Mouse (Mus musculus): ENCODE results near the gene AF067063. TPM values are rescaled to one million over a fixed set of nuclear protein-coding genes. Genes with fewer than 3 reads are reported as not detected.

AF067063 gene
- total and polyA plus RNA-seq, 3 experiments, result not detected

DNA sequence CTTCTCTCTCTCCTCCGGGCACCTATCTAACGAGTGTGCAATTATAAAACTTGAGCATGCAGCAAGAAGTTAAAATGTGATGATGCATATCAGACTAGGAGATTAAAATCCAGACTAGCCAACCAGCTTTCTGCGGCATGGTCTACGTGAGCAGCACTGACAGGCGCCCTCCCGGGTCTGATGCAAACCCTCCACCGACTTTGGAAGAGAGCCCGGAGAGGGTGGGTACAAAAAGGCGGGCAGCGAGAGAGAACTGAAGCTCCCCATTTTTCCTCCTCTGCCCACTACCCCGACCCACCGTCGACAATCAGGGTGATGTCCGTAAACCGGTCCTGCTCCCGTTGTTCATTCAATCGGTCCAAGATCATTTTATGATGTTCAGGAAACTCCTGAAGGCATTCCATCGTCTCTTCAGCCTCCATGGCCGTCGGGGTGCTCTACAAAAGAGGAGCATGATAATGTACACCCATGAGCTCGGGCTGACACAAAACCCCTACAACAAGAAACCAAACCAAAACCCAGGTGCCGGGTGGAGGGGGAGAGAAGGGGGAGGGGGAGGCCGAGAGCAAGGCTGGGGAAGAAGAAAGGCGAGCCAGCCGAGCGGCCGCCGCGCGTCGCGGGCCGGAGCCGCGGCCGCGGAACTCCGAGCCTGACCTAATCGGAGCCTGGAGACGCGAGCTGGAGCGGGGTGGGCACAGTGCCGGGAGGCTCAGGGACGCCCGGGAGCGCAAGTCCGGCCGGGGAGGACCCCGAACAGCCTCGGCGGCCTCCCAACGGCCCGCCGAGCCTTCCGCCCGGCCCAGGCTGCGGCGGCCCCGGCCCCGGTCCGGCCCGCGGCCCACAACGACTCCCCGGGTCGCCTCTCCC lies 39.9 kb downstream of the AF067063 start:
- Histone ChIP-seq H3K79me2 (replicated peaks; ENCODE audit: control insufficient read depth, extremely low read depth, insufficient read depth, poor library complexity, severe bottlenecking) (peaks cover 24% of the 10 kb centered on the region), H3K4me2 (ENCODE audit: insufficient read depth, low read depth, poor library complexity, severe bottlenecking) (peak overlapping the region; percentile 90), H3K4me3 (replicated peaks in 1 of 3; ENCODE audit: low read depth in 2 of 3, low read length in 2 of 3, poor library complexity in 1 of 3) (peak overlapping the region; percentile 74 to 91 (median 79)), H3K27ac (ENCODE audit: insufficient read depth, low read depth) (peak overlapping the region; percentile 73), H3K27me3 (replicated peaks) (no peaks in the 10 kb centered on the region), H3K9ac (ENCODE audit: insufficient read depth, low read depth) (peak overlapping the region; percentile 98), H3K4me1 (ENCODE audit: control insufficient read depth in 1 of 2, insufficient read depth in 2 of 2) (peaks cover 3 to 27% of the 10 kb centered on the region in 2 experiments; a peak in 3 of 4 replicates), H3K9me3 (replicated peaks; ENCODE audit: low read length) (no peaks in the 10 kb centered on the region), H3K36me3 (replicated peaks in 1 of 2; ENCODE audit: control insufficient read depth in 1 of 2, insufficient read depth in 1 of 2, low read length in 1 of 2) (peaks cover 8 to 28% of the 10 kb centered on the region in 2 experiments)
- dilution Hi-C loops (cut with MboI; ENCODE audit: extremely low pct_ligation_motif_present, extremely low pct_unique_long_range_greater_than_20kb, low sequenced_read_pairs), result no loop called here
- in situ Hi-C loops (cut with MboI; ENCODE audit: low pct_ligation_motif_present, low pct_unique_long_range_greater_than_20kb, low sequenced_read_pairs), result no loop called here
- peak; percentile 48 for DNase-seq (ENCODE audit: extremely low read depth)
- 0 out of 2 replicates have a peak, but pooled peaks have one; percentile 45 for TF ChIP-seq NELFE (IDR thresholded peaks at IDR 0.05; ENCODE audit: low read depth, low read length)
- TF ChIP-seq BHLHE40 (IDR thresholded peaks at IDR 0.05; ENCODE audit: low read depth, low read length), result no peak
- TF ChIP-seq MXI1 (IDR thresholded peaks at IDR 0.05; ENCODE audit: low read depth, low read length), result peak; percentile 54
- no peak for TF ChIP-seq POLR2AphosphoS2 (IDR thresholded peaks at IDR 0.05; ENCODE audit: low read depth, low read length)
- TF ChIP-seq SIN3A (IDR thresholded peaks at IDR 0.05; ENCODE audit: low read length), result peak; percentile 13; the same call in 1 of the 2 replicates

DNA sequence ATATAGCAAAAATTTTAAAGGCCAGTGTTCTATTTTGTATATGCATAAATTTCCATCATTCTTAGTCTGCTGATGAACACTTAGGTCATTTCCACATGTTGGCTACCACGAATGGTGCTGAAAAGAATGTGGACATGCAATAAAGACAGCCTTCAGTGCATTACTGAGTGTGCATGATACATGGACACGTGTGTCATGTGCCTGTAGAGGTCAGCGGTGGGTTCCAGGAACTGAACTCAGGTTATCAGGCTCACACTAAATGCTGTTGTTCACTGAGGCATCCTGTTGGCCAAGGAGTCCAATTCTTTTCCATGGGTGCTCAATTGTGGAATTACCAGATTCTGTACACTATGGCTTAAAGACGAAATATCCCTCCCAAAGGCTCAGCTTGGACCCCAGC lies 46.4 kb downstream of the AF067063 start:
- no peak for TF ChIP-seq ZMIZ1 (IDR thresholded peaks at IDR 0.05; ENCODE audit: low read depth, low read length)
- TF ChIP-seq ZC3H11A (IDR thresholded peaks at IDR 0.05; ENCODE audit: low read depth, low read length), result no peak
- no peak for TF ChIP-seq MAFK (IDR thresholded peaks at IDR 0.05; ENCODE audit: insufficient replicate concordance, low read length)
- peak in 1 of 2 experiments; percentile 31; a peak in 2 of 4 replicates for TF ChIP-seq CTCF (conservative IDR thresholded peaks at IDR 0.05 in 1 of 2, IDR thresholded peaks at IDR 0.05 in 1 of 2; ENCODE audit: low read depth in 2 of 2, low read length in 2 of 2)
- no peak for TF ChIP-seq GABPA (IDR thresholded peaks at IDR 0.05; ENCODE audit: insufficient replicate concordance, low read depth, low read length)
- no peak for TF ChIP-seq USF2 (conservative IDR thresholded peaks at IDR 0.05; ENCODE audit: low read depth, low read length)
- no peak for TF ChIP-seq MAZ (IDR thresholded peaks at IDR 0.05; ENCODE audit: low read depth, low read length)
- TF ChIP-seq JUN (IDR thresholded peaks at IDR 0.05; ENCODE audit: insufficient read depth, low read depth, low read length), result no peak
- TF ChIP-seq SMC3 (IDR thresholded peaks at IDR 0.05; ENCODE audit: low read depth, low read length), result no peak
- no peak for TF ChIP-seq MYC (IDR thresholded peaks at IDR 0.05; ENCODE audit: low read depth, low read length)
- 0 out of 2 replicates have a peak, but pooled peaks have one; percentile 16 for TF ChIP-seq MAX (IDR thresholded peaks at IDR 0.05; ENCODE audit: low read length)
- no peak for TF ChIP-seq IRF4 (IDR thresholded peaks at IDR 0.05; ENCODE audit: low read depth, low read length)
- TF ChIP-seq PAX5 (IDR thresholded peaks at IDR 0.05; ENCODE audit: low read length), result no peak
- no peak for DNase-seq (ENCODE audit: extremely low read depth)
- no peak overlapping the region for H3K9ac ChIP-seq (ENCODE audit: insufficient read depth, low read depth)
- no peaks in the 10 kb centered on the region for H3K27me3 ChIP-seq (replicated peaks)
- dilution Hi-C loops (cut with MboI; ENCODE audit: extremely low pct_ligation_motif_present, extremely low pct_unique_long_range_greater_than_20kb, low sequenced_read_pairs) (no loop called here), in situ Hi-C loops (cut with MboI; ENCODE audit: low pct_ligation_motif_present, low pct_unique_long_range_greater_than_20kb, low sequenced_read_pairs) (no loop called here)
- no peak overlapping the region for H3K4me3 ChIP-seq (replicated peaks in 1 of 3; ENCODE audit: low read depth in 2 of 3, low read length in 2 of 3, poor library complexity in 1 of 3)
- H3K4me2 ChIP-seq (ENCODE audit: insufficient read depth, low read depth, poor library complexity, severe bottlenecking), result no peak overlapping the region
- H3K4me1 ChIP-seq (ENCODE audit: control insufficient read depth in 1 of 2, insufficient read depth in 2 of 2), result peaks cover 0 to 14% of the 10 kb centered on the region in 2 experiments; a peak in 3 of 4 replicates
- peaks cover 23% of the 10 kb centered on the region for H3K79me2 ChIP-seq (replicated peaks; ENCODE audit: control insufficient read depth, extremely low read depth, insufficient read depth, poor library complexity, severe bottlenecking)
- H3K27ac ChIP-seq (ENCODE audit: insufficient read depth, low read depth), result no peak overlapping the region
- peaks cover 47 to 87% of the 10 kb centered on the region in 2 experiments for H3K36me3 ChIP-seq (replicated peaks in 1 of 2; ENCODE audit: control insufficient read depth in 1 of 2, insufficient read depth in 1 of 2, low read length in 1 of 2)
- no peaks in the 10 kb centered on the region for H3K9me3 ChIP-seq (replicated peaks; ENCODE audit: low read length)

Other genes starting within 250 kb of the AF067063 start
- 0.04 TPM in 2 replicates for gene Ccl28, start 206.4 kb downstream of the AF067063 start, total RNA-seq (2012; rRNA removed)
- 0.22 and 0.27 TPM in 2 replicates for gene Ccl28, start 206.4 kb downstream of the AF067063 start, total RNA-seq (2014; rRNA removed)
- 0.10 and 0.11 TPM in 2 replicates for gene Ccl28, start 206.4 kb downstream of the AF067063 start, polyA plus RNA-seq (2012; ENCODE audit: insufficient read length, low read depth)
- gene Hmgcs1, start 139.8 kb downstream of the AF067063 start, total RNA-seq (2012; rRNA removed), result 57.6 and 61.2 TPM in 2 replicates
- 175 and 225 TPM in 2 replicates for gene Hmgcs1, start 139.8 kb downstream of the AF067063 start, total RNA-seq (2014; rRNA removed)
- gene Hmgcs1, start 139.8 kb downstream of the AF067063 start, polyA plus RNA-seq (2012; ENCODE audit: insufficient read length, low read depth), result 105 and 119 TPM in 2 replicates
- gene Nim1k, start 74.3 kb downstream of the AF067063 start, total RNA-seq (2012; rRNA removed), result 0.04 TPM in 2 replicates
- gene Nim1k, start 74.3 kb downstream of the AF067063 start, total RNA-seq (2014; rRNA removed), result 0.09 and 0.14 TPM in 2 replicates
- gene Nim1k, start 74.3 kb downstream of the AF067063 start, polyA plus RNA-seq (2012; ENCODE audit: insufficient read length, low read depth), result 0.16 and 0.22 TPM in 2 replicates
- 31.3 and 35.9 TPM in 2 replicates for gene Zfp131, start 39.3 kb downstream of the AF067063 start, total RNA-seq (2012; rRNA removed)
- gene Zfp131, start 39.3 kb downstream of the AF067063 start, total RNA-seq (2014; rRNA removed), result 61.4 and 70.6 TPM in 2 replicates
- 42.6 and 49.3 TPM in 2 replicates for gene Zfp131, start 39.3 kb downstream of the AF067063 start, polyA plus RNA-seq (2012; ENCODE audit: insufficient read length, low read depth)
- not detected in 2 replicates for gene D13Ertd608e, start 5.8 kb upstream of the AF067063 start, total RNA-seq (2012; rRNA removed)
- gene D13Ertd608e, start 5.8 kb upstream of the AF067063 start, total RNA-seq (2014; rRNA removed), result not detected in 2 replicates
- not detected in 2 replicates for gene D13Ertd608e, start 5.8 kb upstream of the AF067063 start, polyA plus RNA-seq (2012; ENCODE audit: insufficient read length, low read depth)
- gene Tcstv1, start 64.6 kb upstream of the AF067063 start, total RNA-seq (2012; rRNA removed), result not detected in 2 replicates
- not detected in 2 replicates for gene Tcstv1, start 64.6 kb upstream of the AF067063 start, total RNA-seq (2014; rRNA removed)
- gene Tcstv1, start 64.6 kb upstream of the AF067063 start, polyA plus RNA-seq (2012; ENCODE audit: insufficient read length, low read depth), result not detected in 2 replicates
- 78.3 and 103 TPM in 2 replicates for gene Gm21761, start 99.1 kb upstream of the AF067063 start, total RNA-seq (2012; rRNA removed)
- 6.8 and 7.0 TPM in 2 replicates for gene Gm21761, start 99.1 kb upstream of the AF067063 start, total RNA-seq (2014; rRNA removed)
- 12.7 and 14.3 TPM in 2 replicates for gene Gm21761, start 99.1 kb upstream of the AF067063 start, polyA plus RNA-seq (2012; ENCODE audit: insufficient read length, low read depth)
- 2.4 and 2.9 TPM in 2 replicates for gene B020031M17Rik, start 120.6 kb upstream of the AF067063 start, total RNA-seq (2012; rRNA removed)
- gene B020031M17Rik, start 120.6 kb upstream of the AF067063 start, total RNA-seq (2014; rRNA removed), result 0.88 TPM in 1 of 2 replicates, not detected in the other
- 1.7 and 1.9 TPM in 2 replicates for gene B020031M17Rik, start 120.6 kb upstream of the AF067063 start, polyA plus RNA-seq (2012; ENCODE audit: insufficient read length, low read depth)
- 0.34 TPM in 1 of 2 replicates, not detected in the other for gene Gm36079, start 196.8 kb upstream of the AF067063 start, total RNA-seq (2012; rRNA removed)
- not detected in 2 replicates for gene Gm36079, start 196.8 kb upstream of the AF067063 start, total RNA-seq (2014; rRNA removed)
- gene Gm36079, start 196.8 kb upstream of the AF067063 start, polyA plus RNA-seq (2012; ENCODE audit: insufficient read length, low read depth), result 0.86 TPM in 1 of 2 replicates, not detected in the other
- gene Gm21188, start 222.0 kb upstream of the AF067063 start, total RNA-seq (2012; rRNA removed), result 1.2 TPM in 2 replicates
- gene Gm21188, start 222.0 kb upstream of the AF067063 start, total RNA-seq (2014; rRNA removed), result 0.38 and 0.82 TPM in 2 replicates
- 1.5 and 1.6 TPM in 2 replicates for gene Gm21188, start 222.0 kb upstream of the AF067063 start, polyA plus RNA-seq (2012; ENCODE audit: insufficient read length, low read depth)

All from CH12.LX (cell line).